Mouse (Mus musculus): Measurements from ENCODE around the gene Stag2. TPM values are rescaled to one million over a fixed set of nuclear protein-coding genes. Genes with fewer than 3 reads are reported as not detected.

Stag2 gene
- polyA plus RNA-seq, 1 experiment from 2014 or later: 71.1 TPM

GRCm38 (mm10) chrX:42320424-42320823, 171.3 kb downstream of the Stag2 start:
- no peak for DNase-seq (ENCODE audit: low spot score)
- H3K27ac ChIP-seq (ENCODE audit: low read depth, low read length): no peak overlapping the region
- 35% methylated on average over 5 of the region's 5 CpGs for WGBS

GRCm38 (mm10) chrX:42321200-42321773, 172.2 kb downstream of the Stag2 start:
- H3K4me2 ChIP-seq (ENCODE audit: low read depth, low read length, severe bottlenecking): no peak overlapping the region
- WGBS: 30% methylated on average over 9 of the region's 9 CpGs
- H3K4me3 ChIP-seq (ENCODE audit: low read depth, low read length): no peak overlapping the region
- no peak for ATAC-seq (replicated peaks; ENCODE audit: low FRiP score)
- DNase-seq (ENCODE audit: low spot score): no peak
- no peaks in the 10 kb centered on the region; the same call in 1 of the 2 replicates for H3K4me1 ChIP-seq (replicated peaks; ENCODE audit: control insufficient read depth, insufficient read depth, low read length)
- no peak overlapping the region for H3K27ac ChIP-seq (ENCODE audit: low read depth, low read length)
- no peak overlapping the region for H3K9ac ChIP-seq (ENCODE audit: low read length)
- H3K9me3 ChIP-seq (ENCODE audit: control insufficient read depth, low read length): no peaks in the 10 kb centered on the region
- no peaks in the 10 kb centered on the region for H3K36me3 ChIP-seq (ENCODE audit: control insufficient read depth, insufficient read depth, low read length)
- H3K27me3 ChIP-seq (ENCODE audit: control insufficient read depth, insufficient read depth, low read length): no peaks in the 10 kb centered on the region

More at GRCm38 (mm10) chrX:42320424-42320823, 171.3 kb downstream of the Stag2 start:
- H3K9me3 ChIP-seq (ENCODE audit: control insufficient read depth, low read length): no peaks in the 10 kb centered on the region
- H3K27me3 ChIP-seq (ENCODE audit: control insufficient read depth, insufficient read depth, low read length): no peaks in the 10 kb centered on the region
- no peak for ATAC-seq (replicated peaks; ENCODE audit: low FRiP score)
- H3K36me3 ChIP-seq (ENCODE audit: control insufficient read depth, insufficient read depth, low read length): no peaks in the 10 kb centered on the region
- H3K4me2 ChIP-seq (ENCODE audit: low read depth, low read length, severe bottlenecking): no peak overlapping the region
- H3K9ac ChIP-seq (ENCODE audit: low read length): no peak overlapping the region
- H3K4me1 ChIP-seq (replicated peaks; ENCODE audit: control insufficient read depth, insufficient read depth, low read length): no peaks in the 10 kb centered on the region; the same call in 1 of the 2 replicates
- no peak overlapping the region for H3K4me3 ChIP-seq (ENCODE audit: low read depth, low read length)

DNA sequence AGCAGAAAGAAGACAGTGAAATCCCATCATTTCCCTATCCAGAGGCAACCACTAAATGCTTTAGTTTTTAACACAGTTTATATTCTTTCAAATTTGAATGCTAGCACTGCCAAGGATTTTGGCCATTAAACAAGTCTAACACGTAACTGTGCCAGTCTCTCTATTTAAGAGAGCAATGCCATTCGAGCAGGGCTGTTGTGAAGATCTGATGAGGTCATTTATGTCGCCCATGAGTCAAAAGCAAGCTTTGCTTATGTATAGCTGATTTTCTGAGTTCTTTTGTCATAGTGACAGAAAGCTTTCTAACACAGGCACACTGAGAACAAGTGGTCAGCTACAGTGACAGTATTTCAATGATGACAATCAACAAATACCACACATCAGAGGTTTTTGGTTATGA, 175.7 kb downstream of the Stag2 start:
- Histone ChIP-seq H3K9ac (ENCODE audit: low read length) (no peak overlapping the region), H3K36me3 (ENCODE audit: control insufficient read depth, insufficient read depth, low read length) (no peaks in the 10 kb centered on the region), H3K4me1 (replicated peaks; ENCODE audit: control insufficient read depth, insufficient read depth, low read length) (no peaks in the 10 kb centered on the region; the same call in 1 of the 2 replicates), H3K27ac (ENCODE audit: low read depth, low read length) (no peak overlapping the region), H3K27me3 (ENCODE audit: control insufficient read depth, insufficient read depth, low read length) (no peaks in the 10 kb centered on the region), H3K4me3 (ENCODE audit: low read depth, low read length) (no peak overlapping the region), H3K4me2 (ENCODE audit: low read depth, low read length, severe bottlenecking) (no peak overlapping the region), H3K9me3 (ENCODE audit: control insufficient read depth, low read length) (no peaks in the 10 kb centered on the region)
- ATAC-seq (replicated peaks; ENCODE audit: low FRiP score) (no peak), DNase-seq (ENCODE audit: low spot score) (no peak)
- 45% methylated on average over 3 of the region's 3 CpGs for WGBS

Other genes starting within 250 kb of the Stag2 start
- gene Thoc2, start 228.6 kb upstream of the Stag2 start, polyA plus RNA-seq (2014; fragmentation: Nextera tagmentation; extraction: Ambion mirVana): 96.3 and 97.5 TPM in 2 replicates
- 13.4 and 16.4 TPM in 2 replicates for gene Xiap, start 89.6 kb upstream of the Stag2 start, polyA plus RNA-seq (2014; fragmentation: Nextera tagmentation; extraction: Ambion mirVana)

All from forebrain, embryonic 11.5 days (tissue).